Mouse (Mus musculus) layer of hippocampus, postnatal 14 days (tissue): ENCODE data around the gene Il10. TPM values are rescaled to one million over a fixed set of nuclear protein-coding genes. Genes with fewer than 3 reads are reported as not detected.

Experiments used
- DNase-seq, 2 experiments: peaks; one replicate each; pipeline ENCODE4 v3.0.0; 2021 to 2022; ENCODE audit warnings: low spot score in 2 of 2, mixed read lengths in 1 of 2
- long read RNA-seq, 2 experiments: library from polyadenylated mRNA; stranded (forward); transcript quantifications; one replicate each; pipeline ENCODE4 v2.0.0; 2021
- total RNA-seq, 2 experiments: library from RNA; stranded (reverse); gene quantifications; 2 replicates each; pipeline ENCODE4 v1.2.3; 2021

Il10 gene
- total RNA-seq: not detected
- long read RNA-seq, experiment 1: 0 reads
- long read RNA-seq, experiment 2: 0 reads

GRCm38 (mm10) chr1:131019492-131020098 lies at the start of gene Il10:
TSS of gene Il10 (plus strand) at chr1:131019845.
- DNase-seq: no peak

- DNase-seq: peak in 1 of 2 experiments; percentile 43
These were observed 40.2 kb upstream of the Il10 start for GRCm38 (mm10) chr1:130979455-130979854.

GRCm38 (mm10) chr1:130984441-130984840 lies 35.2 kb upstream of the Il10 start:
- no peak for DNase-seq

GRCm38 (mm10) chr1:130987001-130987400 lies 32.6 kb upstream of the Il10 start:
- DNase-seq: no peak

GRCm38 (mm10) chr1:130987418-130987817 lies 32.2 kb upstream of the Il10 start:
- no peak for DNase-seq

GRCm38 (mm10) chr1:130989331-130989730 lies 30.3 kb upstream of the Il10 start:
- DNase-seq: no peak

- DNase-seq: no peak
These were observed 29.2 kb upstream of the Il10 start for GRCm38 (mm10) chr1:130990448-130990847.

GRCm38 (mm10) chr1:130993574-130994154 lies 26.0 kb upstream of the Il10 start:
- DNase-seq: no peak

GRCm38 (mm10) chr1:130995515-130995914 lies 24.1 kb upstream of the Il10 start:
- no peak for DNase-seq

- no peak for DNase-seq
These were observed 23.3 kb upstream of the Il10 start for GRCm38 (mm10) chr1:130996356-130996755.

GRCm38 (mm10) chr1:130997441-130997840 lies 22.2 kb upstream of the Il10 start:
- no peak for DNase-seq

GRCm38 (mm10) chr1:130998321-130998720 lies 21.3 kb upstream of the Il10 start:
- DNase-seq: peak; percentile 24 to 36

- no peak for DNase-seq
These were observed 19.9 kb upstream of the Il10 start for GRCm38 (mm10) chr1:130999708-131000107.

GRCm38 (mm10) chr1:131000296-131000695 lies 19.3 kb upstream of the Il10 start:
- DNase-seq: no peak

GRCm38 (mm10) chr1:131002561-131002960 lies 17.1 kb upstream of the Il10 start:
- DNase-seq: no peak

GRCm38 (mm10) chr1:131003037-131003922 lies 16.4 kb upstream of the Il10 start:
- no peak for DNase-seq

- no peak for DNase-seq
These were observed 13.6 kb upstream of the Il10 start for GRCm38 (mm10) chr1:131006069-131006468.

- no peak for DNase-seq
These were observed 9.2 kb upstream of the Il10 start for GRCm38 (mm10) chr1:131010201-131011153.

GRCm38 (mm10) chr1:131012494-131012893 lies 7.2 kb upstream of the Il10 start:
- DNase-seq: no peak

GRCm38 (mm10) chr1:131013926-131014325 lies 5.7 kb upstream of the Il10 start:
- DNase-seq: no peak

GRCm38 (mm10) chr1:131015281-131015680 lies 4.4 kb upstream of the Il10 start:
- no peak for DNase-seq
